Mouse (Mus musculus) spleen, adult 2 months (tissue): ENCODE results near the gene Ctdspl.

Experiments
- CTCF ChIP-seq: fragments of 200-500 bp; IDR thresholded peaks from 2 replicates; pipeline ENCODE4 v1.5.1; 2011; ENCODE audit warnings: mild to moderate bottlenecking, inconsistent platforms; ENCODE audit not compliant: insufficient read depth, insufficient read length, insufficient replicate concordance; ENCODE audit errors: extremely low read depth
- POLR2A ChIP-seq: fragments of 200-500 bp; IDR thresholded peaks from 2 replicates; pipeline ENCODE4 v1.6.1; 2011; ENCODE audit warnings: low read depth, low read length, inconsistent platforms

DNA sequence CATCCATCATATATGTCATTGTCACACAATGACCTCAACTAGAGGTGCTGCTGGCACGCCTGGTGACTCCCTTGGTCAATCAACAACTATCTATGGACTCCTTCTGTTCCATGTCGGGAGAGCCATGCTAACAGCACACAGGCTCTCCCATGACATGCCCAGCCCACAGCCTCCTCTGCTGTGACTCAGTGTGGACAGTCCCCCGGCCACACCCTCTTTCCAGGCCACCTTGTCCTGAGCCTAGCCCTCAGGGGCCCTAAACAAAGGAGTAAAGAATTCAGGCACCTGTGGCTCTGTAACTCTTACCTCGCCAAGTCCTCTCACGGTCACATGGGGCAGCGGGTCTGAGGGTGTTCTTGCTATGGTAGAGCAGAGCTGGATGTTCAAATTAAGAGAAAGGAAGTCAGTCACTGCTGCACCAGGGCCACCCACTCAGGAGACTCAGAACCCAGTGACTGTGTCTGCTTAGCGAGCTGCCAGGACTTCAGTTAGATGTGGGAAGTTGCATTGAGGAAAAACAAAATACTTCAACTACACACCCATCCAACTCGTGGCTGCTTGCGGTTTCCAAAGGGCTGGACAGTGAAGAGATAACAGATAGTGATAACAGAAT is 127.8 kb downstream of the Ctdspl start:
- TF ChIP-seq CTCF (no peak), POLR2A (no peak)
